Mouse (Mus musculus): Measurements from ENCODE around the gene Hid1. TPM values are rescaled to one million over a fixed set of nuclear protein-coding genes. Genes with fewer than 3 reads are reported as not detected.

Hid1 gene
- polyA plus RNA-seq, 1 experiment from 2014 or later = 1.6 TPM

GRCm38 (mm10) chr11:115319704-115320383 is 47.7 kb downstream of the Hid1 start:
- ATAC-seq (ENCODE audit: insufficient number of reproducible peaks, low FRiP score, low TSS enrichment, low read depth) = no peak

GRCm38 (mm10) chr11:115318245-115319027 is 49.1 kb downstream of the Hid1 start:
- no peak overlapping the region for H3K4me2 ChIP-seq (ENCODE audit: low read depth, severe bottlenecking)
- DNase-seq (ENCODE audit: low spot score) (peak; percentile 33), ATAC-seq (ENCODE audit: insufficient number of reproducible peaks, low FRiP score, low TSS enrichment, low read depth) (no peak)
- H3K4me1 ChIP-seq (ENCODE audit: control insufficient read depth, insufficient read depth, low read length) = 0 out of 2 replicates have a peak, but pooled peaks cover 2% of the 10 kb centered on the region
- peak overlapping the region; percentile 5; the same call in 1 of the 2 replicates for H3K4me3 ChIP-seq (ENCODE audit: low read depth, low read length)
- WGBS = 3% methylated on average over 63 of the region's 63 CpGs
- no peaks in the 10 kb centered on the region for H3K36me3 ChIP-seq (ENCODE audit: control insufficient read depth, insufficient read depth, low read length)
- no peaks in the 10 kb centered on the region for H3K9me3 ChIP-seq (ENCODE audit: control insufficient read depth, low read length)
- no peak overlapping the region for H3K9ac ChIP-seq (ENCODE audit: low read length)
- peaks cover 92% of the 10 kb centered on the region for H3K27me3 ChIP-seq (ENCODE audit: control insufficient read depth, insufficient read depth, low read length)
- H3K27ac ChIP-seq (replicated peaks; ENCODE audit: low read depth, low read length) = no peak overlapping the region

More at GRCm38 (mm10) chr11:115319704-115320383, 47.7 kb downstream of the Hid1 start:
- Histone ChIP-seq H3K27me3 (ENCODE audit: control insufficient read depth, insufficient read depth, low read length) (peaks cover 98% of the 10 kb centered on the region), H3K36me3 (ENCODE audit: control insufficient read depth, insufficient read depth, low read length) (no peaks in the 10 kb centered on the region), H3K9me3 (ENCODE audit: control insufficient read depth, low read length) (no peaks in the 10 kb centered on the region), H3K4me1 (ENCODE audit: control insufficient read depth, insufficient read depth, low read length) (0 out of 2 replicates have a peak, but pooled peaks cover 2% of the 10 kb centered on the region), H3K9ac (ENCODE audit: low read length) (no peak overlapping the region), H3K4me2 (ENCODE audit: low read depth, severe bottlenecking) (no peak overlapping the region), H3K4me3 (ENCODE audit: low read depth, low read length) (no peak overlapping the region), H3K27ac (replicated peaks; ENCODE audit: low read depth, low read length) (no peak overlapping the region)
- WGBS = 7% methylated on average over 18 of the region's 18 CpGs
- no peak for DNase-seq (ENCODE audit: low spot score)

- no peak overlapping the region for H3K4me2 ChIP-seq (ENCODE audit: low read depth, severe bottlenecking)
- H3K9me3 ChIP-seq (ENCODE audit: control insufficient read depth, low read length) = no peaks in the 10 kb centered on the region
- no peak overlapping the region for H3K9ac ChIP-seq (ENCODE audit: low read length)
- H3K4me3 ChIP-seq (ENCODE audit: low read depth, low read length) = no peak overlapping the region
- H3K4me1 ChIP-seq (ENCODE audit: control insufficient read depth, insufficient read depth, low read length) = 0 out of 2 replicates have a peak, but pooled peaks cover 2% of the 10 kb centered on the region
- no peak overlapping the region for H3K27ac ChIP-seq (replicated peaks; ENCODE audit: low read depth, low read length)
- no peaks in the 10 kb centered on the region for H3K36me3 ChIP-seq (ENCODE audit: control insufficient read depth, insufficient read depth, low read length)
- 54% methylated on average over 7 of the region's 7 CpGs for WGBS
- ATAC-seq (ENCODE audit: insufficient number of reproducible peaks, low FRiP score, low TSS enrichment, low read depth) (no peak), DNase-seq (ENCODE audit: low spot score) (no peak)
- H3K27me3 ChIP-seq (ENCODE audit: control insufficient read depth, insufficient read depth, low read length) = peaks cover 81% of the 10 kb centered on the region
These were observed 50.4 kb downstream of the Hid1 start for GRCm38 (mm10) chr11:115317204-115317603.

GRCm38 (mm10) chr11:115314249-115314648 is 53.3 kb downstream of the Hid1 start:
- no peaks in the 10 kb centered on the region for H3K4me1 ChIP-seq (ENCODE audit: control insufficient read depth, insufficient read depth, low read length)
- peaks cover 52% of the 10 kb centered on the region for H3K27me3 ChIP-seq (ENCODE audit: control insufficient read depth, insufficient read depth, low read length)

DNA sequence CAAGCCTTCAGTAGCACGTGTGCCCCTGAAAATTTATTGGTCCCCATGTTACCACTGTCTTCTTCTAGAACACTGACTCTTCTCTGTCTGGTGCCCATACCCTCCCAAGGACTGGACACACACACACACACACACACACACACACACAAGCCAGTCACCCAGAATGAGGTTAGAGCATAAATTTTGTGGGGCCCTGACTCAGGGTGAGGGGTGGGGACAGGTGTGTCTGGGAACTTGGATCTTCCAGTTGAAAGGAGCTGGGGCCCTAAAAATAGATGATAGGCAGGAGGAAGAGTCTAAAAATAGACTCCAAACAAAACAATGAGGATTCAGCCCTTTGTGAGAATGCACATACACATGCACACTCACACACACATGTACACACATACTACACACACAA is 58.8 kb downstream of the Hid1 start:
- H3K9me3 ChIP-seq (ENCODE audit: control insufficient read depth, low read length) = no peaks in the 10 kb centered on the region
- no peaks in the 10 kb centered on the region for H3K4me1 ChIP-seq (ENCODE audit: control insufficient read depth, insufficient read depth, low read length)
- H3K27ac ChIP-seq (replicated peaks; ENCODE audit: low read depth, low read length) = no peak overlapping the region
- no peak overlapping the region for H3K4me3 ChIP-seq (ENCODE audit: low read depth, low read length)
- WGBS = 82% methylated on average over 1 of the region's 1 CpGs
- no peaks in the 10 kb centered on the region for H3K27me3 ChIP-seq (ENCODE audit: control insufficient read depth, insufficient read depth, low read length)
- no peak overlapping the region for H3K4me2 ChIP-seq (ENCODE audit: low read depth, severe bottlenecking)
- no peak for ATAC-seq (ENCODE audit: insufficient number of reproducible peaks, low FRiP score, low TSS enrichment, low read depth)
- no peak for DNase-seq (ENCODE audit: low spot score)
- no peaks in the 10 kb centered on the region for H3K36me3 ChIP-seq (ENCODE audit: control insufficient read depth, insufficient read depth, low read length)
- no peak overlapping the region for H3K9ac ChIP-seq (ENCODE audit: low read length)

More at GRCm38 (mm10) chr11:115314249-115314648, 53.3 kb downstream of the Hid1 start:
- 45% methylated on average over 2 of the region's 2 CpGs for WGBS
- Histone ChIP-seq H3K9me3 (ENCODE audit: control insufficient read depth, low read length) (no peaks in the 10 kb centered on the region), H3K36me3 (ENCODE audit: control insufficient read depth, insufficient read depth, low read length) (no peaks in the 10 kb centered on the region), H3K4me2 (ENCODE audit: low read depth, severe bottlenecking) (no peak overlapping the region), H3K27ac (replicated peaks; ENCODE audit: low read depth, low read length) (no peak overlapping the region), H3K9ac (ENCODE audit: low read length) (no peak overlapping the region), H3K4me3 (ENCODE audit: low read depth, low read length) (no peak overlapping the region)
- DNase-seq (ENCODE audit: low spot score) = no peak
- no peak for ATAC-seq (ENCODE audit: insufficient number of reproducible peaks, low FRiP score, low TSS enrichment, low read depth)

DNA sequence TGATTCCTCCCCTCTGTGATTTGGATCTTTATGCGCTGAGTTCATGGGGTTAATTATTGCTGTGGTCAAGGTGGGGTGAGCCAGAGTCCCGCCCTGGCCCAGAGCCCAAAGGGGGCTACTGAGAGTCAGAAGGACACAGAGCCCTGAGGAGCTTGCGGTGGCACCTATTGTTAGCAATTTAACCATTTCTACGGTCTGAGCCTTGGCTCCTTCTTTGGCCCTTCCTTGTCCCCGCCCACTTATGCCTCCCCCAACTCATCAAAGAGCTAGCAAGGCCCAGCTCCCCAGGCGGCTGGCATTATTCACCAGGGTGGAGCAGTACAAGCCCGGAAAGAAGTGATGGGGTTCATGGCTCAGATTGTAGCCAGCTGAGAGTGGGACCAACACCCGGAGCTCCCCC is 60.7 kb downstream of the Hid1 start, which contains the start of gene Otop2:
TSS of gene Otop2 (plus strand) at position 301 of the 400 bp plus-strand sequence.
- Histone ChIP-seq H3K9ac (ENCODE audit: low read length) (no peak within 1 kb of the TSS), H3K4me1 (ENCODE audit: control insufficient read depth, insufficient read depth, low read length) (no peaks in the 10 kb centered on the region), H3K27ac (replicated peaks; ENCODE audit: low read depth, low read length) (no peak within 1 kb of the TSS), H3K4me2 (ENCODE audit: low read depth, severe bottlenecking) (no peak within 1 kb of the TSS), H3K27me3 (ENCODE audit: control insufficient read depth, insufficient read depth, low read length) (no peaks in the 10 kb centered on the region), H3K4me3 (ENCODE audit: low read depth, low read length) (no peak within 1 kb of the TSS), H3K36me3 (ENCODE audit: control insufficient read depth, insufficient read depth, low read length) (no peaks in the 10 kb centered on the region), H3K9me3 (ENCODE audit: control insufficient read depth, low read length) (no peaks in the 10 kb centered on the region)
- WGBS = 12% methylated on average over 8 of the region's 8 CpGs
- DNase-seq (ENCODE audit: low spot score) = no peak
- ATAC-seq (ENCODE audit: insufficient number of reproducible peaks, low FRiP score, low TSS enrichment, low read depth) = no peak

DNA sequence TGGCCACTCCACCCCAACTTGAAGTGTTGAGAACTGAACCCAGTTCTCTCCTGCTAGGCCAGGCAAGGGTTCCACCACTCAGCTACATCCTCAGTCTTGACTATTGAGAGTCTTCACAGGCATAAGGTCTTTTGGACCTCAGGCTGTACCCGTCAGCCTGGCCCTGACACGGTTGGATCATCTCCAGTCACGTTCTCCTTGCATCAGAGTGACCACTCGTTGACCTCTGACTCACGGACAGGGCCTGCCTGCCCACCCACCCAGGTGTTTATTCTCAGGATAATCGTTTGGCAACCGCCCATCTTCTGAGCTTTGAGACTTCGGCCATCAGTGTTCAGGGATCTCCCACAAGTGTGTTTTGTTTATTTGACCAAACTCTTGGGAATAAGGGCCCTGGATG is 64.4 kb downstream of the Hid1 start:
- no peak overlapping the region for H3K4me2 ChIP-seq (ENCODE audit: low read depth, severe bottlenecking)
- no peak overlapping the region for H3K4me3 ChIP-seq (ENCODE audit: low read depth, low read length)
- H3K4me1 ChIP-seq (ENCODE audit: control insufficient read depth, insufficient read depth, low read length) = no peaks in the 10 kb centered on the region
- H3K27ac ChIP-seq (replicated peaks; ENCODE audit: low read depth, low read length) = no peak overlapping the region
- DNase-seq (ENCODE audit: low spot score) (no peak), ATAC-seq (ENCODE audit: insufficient number of reproducible peaks, low FRiP score, low TSS enrichment, low read depth) (no peak)
- no peaks in the 10 kb centered on the region for H3K9me3 ChIP-seq (ENCODE audit: control insufficient read depth, low read length)
- H3K27me3 ChIP-seq (ENCODE audit: control insufficient read depth, insufficient read depth, low read length) = peaks cover under 1% of the 10 kb centered on the region; the same call in 1 of the 2 replicates
- 68% methylated on average over 8 of the region's 8 CpGs for WGBS
- H3K9ac ChIP-seq (ENCODE audit: low read length) = no peak overlapping the region
- H3K36me3 ChIP-seq (ENCODE audit: control insufficient read depth, insufficient read depth, low read length) = no peaks in the 10 kb centered on the region

GRCm38 (mm10) chr11:115301351-115301750 is 66.2 kb downstream of the Hid1 start:
- no peak overlapping the region for H3K4me2 ChIP-seq (ENCODE audit: low read depth, severe bottlenecking)
- H3K4me3 ChIP-seq (ENCODE audit: low read depth, low read length) = no peak overlapping the region
- peaks cover 18% of the 10 kb centered on the region for H3K27me3 ChIP-seq (ENCODE audit: control insufficient read depth, insufficient read depth, low read length)
- H3K4me1 ChIP-seq (ENCODE audit: control insufficient read depth, insufficient read depth, low read length) = peaks cover 9% of the 10 kb centered on the region
- H3K9ac ChIP-seq (ENCODE audit: low read length) = no peak overlapping the region
- WGBS = 83% methylated on average over 2 of the region's 2 CpGs
- no peak for DNase-seq (ENCODE audit: low spot score)
- no peak overlapping the region for H3K27ac ChIP-seq (replicated peaks; ENCODE audit: low read depth, low read length)
- H3K9me3 ChIP-seq (ENCODE audit: control insufficient read depth, low read length) = no peaks in the 10 kb centered on the region
- no peak for ATAC-seq (ENCODE audit: insufficient number of reproducible peaks, low FRiP score, low TSS enrichment, low read depth)
- no peaks in the 10 kb centered on the region for H3K36me3 ChIP-seq (ENCODE audit: control insufficient read depth, insufficient read depth, low read length)
